Mouse (Mus musculus) bone marrow macrophage, adult 2 months (primary cell): ENCODE measurements around the gene Zbtb16.

ENCODE experiments used
- CTCF ChIP-seq: IDR thresholded peaks from 2 replicates; pipeline ENCODE4 v1.5.1; 2012; ENCODE audit warnings: low read depth, mild to moderate bottlenecking, low read length, moderate library complexity
- POLR2A ChIP-seq: IDR thresholded peaks from 2 replicates; pipeline ENCODE4 v1.6.1; 2012; ENCODE audit warnings: mild to moderate bottlenecking, low read depth, low read length, borderline replicate concordance

DNA sequence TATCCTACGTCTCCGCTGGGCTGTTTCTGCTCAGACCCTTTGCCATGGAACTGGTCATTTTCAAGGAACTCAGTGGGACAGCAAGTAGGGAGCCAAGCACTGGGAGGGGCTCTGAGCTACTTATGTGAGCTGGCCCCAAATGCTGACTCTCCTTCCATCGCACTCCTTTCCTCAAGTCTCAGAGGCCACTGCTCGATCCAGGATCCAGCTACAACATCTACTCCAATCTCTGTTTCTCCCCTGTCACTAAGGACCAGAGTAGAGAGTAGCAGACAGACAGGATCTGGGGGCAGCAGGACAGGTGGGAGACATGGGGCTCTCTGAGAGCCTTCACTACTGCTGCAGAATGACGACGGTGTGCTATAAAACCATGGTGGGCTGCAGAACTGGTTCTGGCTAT lies 91.6 kb downstream of the Zbtb16 start:
- TF ChIP-seq CTCF (no peak), POLR2A (no peak)
